Mouse (Mus musculus) retina, postnatal 1 day (tissue): ENCODE measurements around the gene Upb1.
A peak's percentile ranks its signal among the peaks of the same experiment; 100 is the strongest.
"Not testable (repeated sequence)": the region's sequence is repeated elsewhere in the genome, so short reads cannot be mapped to it uniquely, and the experiment has no call there.

Experiments
- DNase-seq: peaks from one replicate; pipeline ENCODE4 v3.0.0-alpha.2; 2012

Upb1 gene

DNA sequence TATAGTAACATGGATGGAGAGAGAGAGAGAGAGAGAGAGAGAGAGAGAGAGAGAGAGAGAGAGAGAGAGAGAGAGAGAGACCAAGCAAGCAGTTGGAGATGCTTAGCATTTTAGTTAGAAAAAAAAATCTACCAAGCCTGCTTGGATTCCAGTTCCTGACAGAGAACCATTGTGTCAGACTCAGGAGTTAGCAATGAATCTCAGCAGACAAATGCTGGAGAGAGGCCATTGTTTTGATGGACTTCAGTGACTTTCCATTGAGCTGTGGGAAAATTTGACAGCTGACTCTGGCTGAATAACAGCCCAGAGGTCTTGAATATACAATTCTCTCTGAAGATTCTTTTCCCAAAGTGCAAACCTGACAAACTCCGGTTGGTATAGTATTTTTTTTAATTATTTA, 56.9 kb downstream of the Upb1 start:
- no peak for DNase-seq

- DNase-seq, result no peak
Measured at GRCm38 (mm10) chr10:75458329-75458728, 57.4 kb downstream of the Upb1 start.

DNA sequence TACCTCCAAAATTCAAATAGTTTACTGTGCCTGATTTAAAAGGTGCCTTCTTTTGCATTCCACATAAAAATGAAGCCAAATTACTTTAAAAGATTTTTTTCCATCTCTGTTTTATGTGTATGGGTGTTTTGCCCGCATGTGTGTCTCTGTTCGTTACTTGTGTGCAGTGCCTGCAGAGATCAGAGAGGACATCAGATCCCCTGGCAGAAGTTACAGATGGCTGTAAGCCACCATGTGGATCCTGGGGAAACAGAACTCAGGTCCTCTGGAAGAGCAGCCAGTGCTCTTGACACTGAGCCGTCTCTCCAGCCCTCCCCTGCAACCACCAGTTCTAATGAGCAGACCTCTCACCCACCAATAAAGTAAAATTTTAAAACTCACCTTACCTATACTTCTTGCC, 61.8 kb downstream of the Upb1 start:
- DNase-seq, result no peak

GRCm38 (mm10) chr10:75465781-75466550, 65.1 kb downstream of the Upb1 start:
- DNase-seq, result no peak

DNA sequence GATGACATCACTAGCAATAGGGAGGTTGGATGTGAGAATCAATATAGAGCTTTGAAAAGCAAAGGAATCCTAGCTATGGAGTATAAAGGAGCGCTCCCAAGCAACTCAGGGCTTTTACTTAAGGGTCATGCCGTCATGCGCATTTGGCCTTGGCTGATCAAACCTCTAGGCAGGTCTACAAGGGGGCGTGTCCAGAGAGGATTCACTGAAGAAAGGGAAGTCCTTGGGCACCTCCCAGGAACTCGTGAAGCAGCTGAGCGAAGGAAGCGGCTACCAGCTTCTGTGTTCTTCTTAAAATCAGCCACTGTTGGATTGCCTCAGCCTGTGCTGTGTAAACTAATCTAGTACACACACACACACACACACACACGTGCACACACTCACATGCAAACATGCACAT, 72.5 kb downstream of the Upb1 start:
- no peak for DNase-seq

DNA sequence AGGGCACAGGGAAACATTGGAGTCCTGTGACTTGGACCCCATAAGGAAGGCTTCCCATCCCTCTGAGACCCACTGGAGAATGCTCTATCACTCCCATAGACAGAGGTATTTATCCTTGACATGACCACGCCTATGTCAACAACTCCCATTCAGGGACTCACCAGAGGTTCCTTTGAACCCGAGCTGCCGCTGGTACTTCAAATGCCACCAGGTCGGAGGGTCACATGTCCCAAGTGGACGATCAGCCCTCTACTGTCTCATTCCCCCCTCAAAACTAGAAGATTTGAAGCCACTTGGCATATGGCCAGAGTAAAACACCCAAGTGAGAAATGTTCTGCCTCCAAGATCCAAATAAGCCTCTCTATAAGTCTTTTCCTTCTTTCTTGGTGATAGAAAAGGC, 73.7 kb downstream of the Upb1 start:
- no peak for DNase-seq

GRCm38 (mm10) chr10:75475139-75475850, 74.4 kb downstream of the Upb1 start:
- not testable (repeated sequence) for DNase-seq

DNA sequence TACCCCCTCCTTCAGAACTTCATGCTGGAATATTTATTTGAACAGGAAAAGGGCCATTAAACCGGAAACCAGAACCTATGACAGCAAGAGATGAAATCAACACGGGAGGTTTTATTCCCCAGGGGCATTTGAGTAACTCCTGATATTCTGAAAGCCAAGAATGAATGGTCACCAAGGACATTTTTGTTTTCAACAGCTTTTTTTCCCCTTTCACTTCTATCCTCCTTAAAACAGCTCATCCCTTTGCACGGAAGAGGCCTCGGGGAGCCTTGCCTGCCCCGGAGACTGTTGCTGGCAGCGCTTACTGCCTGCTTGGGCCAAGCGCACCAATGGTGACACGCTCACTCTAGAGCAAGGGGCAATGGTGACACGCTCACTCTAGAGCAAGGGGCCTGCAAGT, 76.1 kb downstream of the Upb1 start:
- no peak for DNase-seq

DNA sequence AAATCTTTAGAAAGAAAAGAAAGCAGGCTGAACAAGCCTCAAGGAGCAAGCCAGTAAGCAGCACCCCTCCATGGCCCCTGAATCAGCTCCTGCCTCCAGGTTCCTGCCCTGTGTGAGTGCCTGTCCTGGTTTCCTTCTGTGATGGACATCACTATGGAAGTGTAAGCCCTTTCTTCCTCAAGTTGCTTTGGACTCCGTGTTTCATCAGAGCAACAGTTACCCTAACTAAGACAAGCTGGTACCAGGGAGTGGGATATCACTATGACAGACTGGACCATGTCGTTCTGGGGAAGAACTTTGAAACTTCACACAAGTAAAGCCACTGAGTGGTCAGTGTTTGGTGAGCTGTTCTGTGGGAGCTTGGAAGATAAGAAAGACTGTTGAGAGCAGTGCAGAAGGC, 79.0 kb downstream of the Upb1 start:
- no peak for DNase-seq

GRCm38 (mm10) chr10:75481703-75482102, 80.8 kb downstream of the Upb1 start:
- no peak for DNase-seq

DNA sequence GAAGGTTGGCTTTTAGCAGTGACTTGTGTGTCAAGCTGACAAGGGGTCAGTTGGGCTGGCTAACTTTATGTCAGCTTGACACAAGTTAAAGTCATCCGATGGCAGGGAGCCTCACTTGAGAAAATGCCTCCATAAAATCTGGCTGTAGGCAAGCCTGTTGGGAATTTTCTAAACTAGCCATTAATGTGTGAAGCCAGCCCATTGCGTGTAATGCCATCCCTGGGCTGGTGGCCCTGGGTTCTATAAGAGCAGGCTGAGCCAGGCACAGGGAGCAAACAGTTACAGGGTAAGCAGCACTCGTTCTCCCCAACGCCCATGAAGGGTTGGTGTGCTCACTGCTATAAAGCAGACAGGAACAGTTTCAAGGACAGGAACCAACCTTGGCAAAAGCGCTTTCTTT, 81.4 kb downstream of the Upb1 start:
- DNase-seq, result no peak

DNA sequence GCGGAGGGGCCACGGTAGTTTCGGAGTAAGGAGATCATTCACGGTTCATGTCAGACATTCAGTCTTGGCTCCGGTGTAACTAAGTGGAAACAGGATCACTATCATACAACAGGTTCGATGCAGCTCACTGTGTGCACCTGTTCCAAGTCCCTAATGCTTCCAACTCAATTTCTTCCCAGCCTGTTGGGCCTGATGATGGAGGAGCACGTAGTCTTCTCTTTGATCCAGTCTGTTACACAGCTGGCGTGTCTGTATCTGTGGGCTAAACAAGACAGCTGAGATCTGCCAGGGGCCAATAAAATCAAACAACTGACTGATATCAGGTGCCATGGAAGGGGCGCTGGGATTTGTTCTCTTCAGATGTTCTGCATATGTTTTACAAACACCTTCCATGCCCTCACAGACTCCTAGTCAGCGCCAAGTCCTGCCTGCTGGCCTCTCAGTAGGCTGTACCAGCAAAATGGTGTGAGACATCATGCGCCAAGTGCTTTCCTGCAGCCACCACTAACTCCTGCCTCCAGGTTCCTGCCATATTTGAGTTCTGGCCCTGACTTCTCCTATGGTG, 82.1 kb downstream of the Upb1 start:
- no peak for DNase-seq

- DNase-seq, result no peak
Measured at GRCm38 (mm10) chr10:75484066-75484465, 83.2 kb downstream of the Upb1 start.

- no peak for DNase-seq
Measured at GRCm38 (mm10) chr10:75484767-75485166, 83.9 kb downstream of the Upb1 start.

DNA sequence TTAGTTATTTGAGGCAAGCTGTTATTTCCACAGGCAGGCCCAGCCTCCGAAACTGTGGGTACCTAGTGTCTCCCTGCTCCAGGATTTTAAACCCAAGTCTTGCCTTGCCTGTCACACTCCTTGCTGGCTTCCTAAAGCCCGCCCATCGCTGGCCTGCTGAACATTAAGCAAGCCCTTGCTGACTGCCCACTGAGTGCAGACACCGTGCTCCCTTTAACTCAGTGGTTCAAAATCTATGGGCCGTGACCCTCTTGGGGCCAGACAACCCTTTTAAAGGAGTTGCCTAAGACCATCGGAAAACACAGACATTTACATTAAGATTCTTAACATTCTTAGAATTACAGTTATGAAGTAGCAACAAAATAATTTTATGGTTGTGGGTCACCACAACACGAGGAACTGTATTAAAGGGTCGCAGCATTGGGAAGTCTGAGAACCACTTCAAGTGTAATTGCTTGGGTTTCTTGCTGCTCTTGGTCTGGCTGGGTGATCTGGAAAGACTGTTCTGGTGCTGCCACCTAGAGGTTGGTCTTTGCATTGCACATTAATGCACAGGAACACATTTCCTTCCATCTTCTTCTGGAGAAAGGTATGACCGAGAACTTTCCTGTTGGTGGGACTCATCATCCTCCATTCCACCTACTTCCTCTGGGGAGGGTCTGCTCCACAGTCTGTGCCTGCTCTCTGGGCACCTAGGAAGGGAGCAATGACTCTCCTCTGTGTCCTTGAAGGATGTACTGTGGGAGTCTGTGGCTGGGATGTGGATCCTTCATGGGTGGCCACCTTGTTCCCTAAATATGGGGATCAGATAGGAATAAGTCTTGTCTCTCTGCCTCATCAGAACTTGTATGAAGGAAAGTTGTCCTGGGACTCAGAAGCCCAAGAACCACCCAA, 85.4 kb downstream of the Upb1 start:
- peak; percentile 83 for DNase-seq

DNA sequence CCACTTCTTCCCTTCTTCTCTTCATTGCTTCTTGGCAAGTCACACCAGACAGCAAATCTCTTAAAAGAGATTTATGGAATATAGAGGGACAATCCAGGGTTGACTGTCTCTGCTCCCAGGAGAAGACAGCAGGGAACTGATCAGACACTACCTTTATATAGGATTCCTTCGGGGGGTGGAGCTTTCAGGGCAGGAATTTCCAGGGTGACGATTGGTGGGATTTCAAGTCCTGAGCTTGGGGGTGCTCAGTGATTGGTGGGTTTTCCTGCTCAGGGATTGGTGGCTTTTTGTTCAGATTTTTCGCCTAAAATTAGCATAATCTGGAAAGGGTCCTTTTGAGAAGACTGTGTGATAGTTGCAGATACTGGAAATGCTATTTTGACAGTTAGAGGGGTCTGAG, 86.2 kb downstream of the Upb1 start:
- no peak for DNase-seq

DNA sequence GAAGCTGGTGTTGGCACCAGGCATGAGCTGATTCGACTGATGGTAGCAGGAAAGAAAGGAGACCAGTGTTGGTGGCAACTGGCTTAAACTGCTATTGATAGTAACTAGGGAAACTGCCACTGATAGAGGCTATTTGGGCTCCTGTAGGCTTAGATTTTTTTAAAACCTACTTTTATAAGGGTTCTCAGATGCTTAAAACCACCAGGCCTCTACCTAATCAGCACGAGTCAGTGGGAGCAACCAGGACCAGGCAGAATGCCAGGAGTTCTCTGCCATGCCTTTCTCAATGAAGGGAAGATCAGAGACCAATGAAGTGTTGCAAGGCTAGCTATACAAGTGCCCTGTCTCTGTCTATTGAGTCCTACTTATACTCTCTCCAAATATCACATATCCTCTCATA, 88.6 kb downstream of the Upb1 start:
- DNase-seq, result no peak

GRCm38 (mm10) chr10:75490731-75491130, 89.8 kb downstream of the Upb1 start:
- DNase-seq, result no peak
